11 mouse cellular contexts compared by ENCODE assay signal in genomic region chr2:48381481-48382075, GRCm38 (mm10).
DNase-seq lines count a peak whose midpoint lies in the region; ATAC-seq and TF ChIP-seq lines count a peak whose summit lies in the region.
"Had no signal": no experiment of that assay in that cellular context is flagged by ENCODE, and none has a peak within 500 bp of the region (broad histone marks: within the 10 kb centered on the region; RNA-seq: fewer than 3 reads in every experiment).

No protein-coding gene starts in this region.

- DNase-seq in heart, adult 8-10 months (ENCODE audit: low spot score), result peak; percentile 73
- no peak for DNase-seq in heart, postnatal 4 days
- peak; percentile 2 to 3 for DNase-seq in B cell, adult 2 months
- peak; percentile 21 for DNase-seq in kidney, postnatal 14 days
- DNase-seq in thymus, adult 2 months, result no peak
- no peak for DNase-seq in cerebellum, postnatal 36 days

- 0 out of 2 replicates have a peak, but pooled peaks cover 2% of the 10 kb centered on the region for H3K4me1 ChIP-seq in embryonic facial prominence, embryonic 15.5 days
- H3K4me1 ChIP-seq in thymus, adult 2 months (replicated peaks; ENCODE audit: control insufficient read depth, insufficient read depth, low read length), result peaks cover 4% of the 10 kb centered on the region; the same call in 1 of the 2 replicates
- H3K4me1 ChIP-seq in hindbrain, embryonic 12.5 days, result no peaks in the 10 kb centered on the region
- H3K4me1 ChIP-seq: forebrain, embryonic 13.5 days; hindbrain, embryonic 13.5 days; neural tube, embryonic 12.5 days had no signal

- H3K36me3 ChIP-seq in embryonic facial prominence, embryonic 15.5 days, result no peaks in the 10 kb centered on the region
- no peaks in the 10 kb centered on the region for H3K36me3 ChIP-seq in thymus, adult 2 months (ENCODE audit: control insufficient read depth, insufficient read depth, low read length)
- H3K36me3 ChIP-seq in hindbrain, embryonic 12.5 days, result no peaks in the 10 kb centered on the region
- H3K36me3 ChIP-seq: hindbrain, embryonic 13.5 days; neural tube, embryonic 12.5 days had no signal

- no peak for ATAC-seq in embryonic facial prominence, embryonic 15.5 days (ENCODE audit: insufficient number of reproducible peaks, low FRiP score, low TSS enrichment, low read depth)
- ATAC-seq in hindbrain, embryonic 12.5 days (ENCODE audit: low FRiP score), result no peak
- ATAC-seq: forebrain, embryonic 13.5 days had no signal

- no peak overlapping the region for H3K9ac ChIP-seq in embryonic facial prominence, embryonic 15.5 days
- H3K9ac ChIP-seq in hindbrain, embryonic 12.5 days, result no peak overlapping the region
- H3K9ac ChIP-seq: forebrain, embryonic 13.5 days; hindbrain, embryonic 13.5 days; neural tube, embryonic 12.5 days had no signal

- H3K27me3 ChIP-seq in embryonic facial prominence, embryonic 15.5 days, result no peaks in the 10 kb centered on the region
- H3K27me3 ChIP-seq in thymus, adult 2 months (ENCODE audit: control insufficient read depth, insufficient read depth, low read length), result no peaks in the 10 kb centered on the region
- H3K27me3 ChIP-seq in hindbrain, embryonic 12.5 days, result no peaks in the 10 kb centered on the region
- H3K27me3 ChIP-seq: forebrain, embryonic 13.5 days; hindbrain, embryonic 13.5 days; neural tube, embryonic 12.5 days had no signal

- H3K4me3 ChIP-seq in embryonic facial prominence, embryonic 15.5 days (replicated peaks), result no peak overlapping the region
- H3K4me3 ChIP-seq in thymus, adult 2 months (ENCODE audit: control insufficient read depth, insufficient read depth, low read length), result no peak overlapping the region
- no peak overlapping the region for H3K4me3 ChIP-seq in hindbrain, embryonic 12.5 days
- H3K4me3 ChIP-seq: forebrain, embryonic 13.5 days; hindbrain, embryonic 13.5 days; neural tube, embryonic 12.5 days had no signal

- TF ChIP-seq POLR2A in thymus, adult 2 months (IDR thresholded peaks at IDR 0.05; ENCODE audit: control insufficient read depth, extremely low read depth, insufficient read depth, low read length, poor library complexity), result no peak

- TF ChIP-seq CTCF in thymus, adult 2 months (IDR thresholded peaks at IDR 0.05; ENCODE audit: borderline replicate concordance, control insufficient read depth, extremely low read depth, insufficient read depth, low read length, poor library complexity), result no peak

- 62% methylated on average over 14 of the region's 14 CpGs for WGBS in embryonic facial prominence, embryonic 15.5 days
- 16% methylated on average over 14 of the region's 14 CpGs for WGBS in thymus, adult 2 months
- WGBS in hindbrain, embryonic 12.5 days, result 90% methylated on average over 14 of the region's 14 CpGs

- no peak overlapping the region for H3K4me2 ChIP-seq in embryonic facial prominence, embryonic 15.5 days (replicated peaks)
- H3K4me2 ChIP-seq in hindbrain, embryonic 12.5 days (replicated peaks), result no peak overlapping the region
- H3K4me2 ChIP-seq: forebrain, embryonic 13.5 days; hindbrain, embryonic 13.5 days; neural tube, embryonic 12.5 days had no signal

- no peaks in the 10 kb centered on the region for H3K9me3 ChIP-seq in embryonic facial prominence, embryonic 15.5 days (replicated peaks)
- no peaks in the 10 kb centered on the region for H3K9me3 ChIP-seq in hindbrain, embryonic 12.5 days (replicated peaks)
- H3K9me3 ChIP-seq: forebrain, embryonic 13.5 days; hindbrain, embryonic 13.5 days; neural tube, embryonic 12.5 days had no signal

- H3K27ac ChIP-seq in embryonic facial prominence, embryonic 15.5 days (replicated peaks), result peak overlapping the region; percentile 28; the same call in 1 of the 2 replicates
- H3K27ac ChIP-seq in thymus, adult 2 months (ENCODE audit: control insufficient read depth, insufficient read depth, low read length), result no peak overlapping the region
- H3K27ac ChIP-seq in hindbrain, embryonic 12.5 days, result no peak overlapping the region
- H3K27ac ChIP-seq: forebrain, embryonic 13.5 days; hindbrain, embryonic 13.5 days; neural tube, embryonic 12.5 days had no signal

Comparison
In these comparisons a context has a peak if more than half of its experiments do, and no peak if none do; other contexts are left out.
1. DNase-seq: peak in heart, adult 8-10 months (single experiment), B cell, adult 2 months (2 of 2) and kidney, postnatal 14 days (single experiment); none in heart, postnatal 4 days (single experiment), thymus, adult 2 months (single experiment) and cerebellum, postnatal 36 days (0 of 2).